Mouse (Mus musculus) myocyte (in vitro differentiated cells): ENCODE measurements at regions not wholly inside any gene's neighbourhood (a gene's known extent, or its start where the extent isn't known, plus 50 kb on each side); places are given as distances from the start of the nearest gene placed in this dataset.

ENCODE experiments used
- H3K27me3 ChIP-seq: one replicate; pipeline ENCODE4 v1.6.1; 2011; ENCODE audit not compliant: control insufficient read depth, insufficient read depth, insufficient read length
- H3K36me3 ChIP-seq: one replicate; pipeline ENCODE4 v1.6.1; 2011; ENCODE audit not compliant: control insufficient read depth, insufficient read depth
- H3K4me2 ChIP-seq: one replicate; pipeline ENCODE4 v1.6.1; 2011; ENCODE audit warnings: low read depth, control low read depth
- H3K4me3 ChIP-seq: one replicate; pipeline ENCODE4 v1.5.1; 2011; ENCODE audit warnings: mild to moderate bottlenecking, control low read depth, moderate library complexity
- H3K79me2 ChIP-seq: one replicate; pipeline ENCODE4 v1.6.1; 2011; ENCODE audit not compliant: control insufficient read depth, insufficient read depth
- H3ac ChIP-seq: one replicate; pipeline ENCODE4 v1.6.1; 2011; ENCODE audit not compliant: control insufficient read depth, insufficient read length
- CEBPB ChIP-seq: IDR thresholded peaks from 2 replicates; pipeline ENCODE4 v1.6.1; 2011; ENCODE audit warnings: mild to moderate bottlenecking, moderate library complexity; ENCODE audit not compliant: poor library complexity, insufficient read depth, severe bottlenecking
- E2F4 ChIP-seq: IDR thresholded peaks from one replicate; pipeline ENCODE4 v1.6.1; 2011; ENCODE audit warnings: mild to moderate bottlenecking, control low read depth, moderate library complexity; ENCODE audit not compliant: insufficient read depth
- MAX ChIP-seq: IDR thresholded peaks from one replicate; pipeline ENCODE4 v1.6.1; 2011; ENCODE audit warnings: low read depth, mild to moderate bottlenecking, control low read depth
- MYOD1 ChIP-seq, 3 experiments: IDR thresholded peaks; one replicate each; pipeline ENCODE4 v1.6.1; 2011; ENCODE audit warnings: control low read depth in 2 of 3, low read depth in 2 of 3, mild to moderate bottlenecking in 2 of 3, moderate library complexity in 1 of 3; ENCODE audit not compliant: insufficient read length in 2 of 3, control insufficient read depth in 1 of 3
- MYOG ChIP-seq, 3 experiments: IDR thresholded peaks; one replicate each; pipeline ENCODE4 v1.6.1; 2011; ENCODE audit warnings: control low read depth in 2 of 3, low read depth in 2 of 3, mild to moderate bottlenecking in 2 of 3; ENCODE audit not compliant: insufficient read length in 2 of 3, control insufficient read depth in 1 of 3, insufficient read depth in 1 of 3
- POLR2A ChIP-seq: IDR thresholded peaks from one replicate; pipeline ENCODE4 v1.6.1; 2011; ENCODE audit warnings: low read depth, mild to moderate bottlenecking, control low read depth, moderate library complexity; ENCODE audit not compliant: insufficient read length
- POLR2AphosphoS2 ChIP-seq: IDR thresholded peaks from one replicate; pipeline ENCODE4 v1.6.1; 2011; ENCODE audit warnings: low read depth, control low read depth; ENCODE audit not compliant: insufficient read length
- REST ChIP-seq: IDR thresholded peaks from one replicate; pipeline ENCODE4 v1.6.1; 2011; ENCODE audit warnings: mild to moderate bottlenecking, control low read depth, moderate library complexity; ENCODE audit not compliant: insufficient read depth, insufficient read length
- SRF ChIP-seq: IDR thresholded peaks from one replicate; pipeline ENCODE4 v1.6.1; 2011; ENCODE audit warnings: low read depth; ENCODE audit not compliant: control insufficient read depth, insufficient read length
- TCF12 ChIP-seq: IDR thresholded peaks from one replicate; pipeline ENCODE4 v1.6.1; 2011; ENCODE audit warnings: mild to moderate bottlenecking, control low read depth; ENCODE audit not compliant: poor library complexity, insufficient read depth, severe bottlenecking
- TCF3 ChIP-seq: IDR thresholded peaks from one replicate; pipeline ENCODE4 v1.6.1; 2011; ENCODE audit warnings: low read depth, control low read depth; ENCODE audit not compliant: insufficient read length
- USF1 ChIP-seq: IDR thresholded peaks from one replicate; pipeline ENCODE4 v1.6.1; 2011; ENCODE audit warnings: low read depth, mild to moderate bottlenecking, control low read depth, moderate library complexity

GRCm38 (mm10) chr13:99847531-99847930 lies 53.4 kb downstream of the Cartpt start:
- H3K79me2 ChIP-seq: no peaks in the 10 kb centered on the region
- H3K27me3 ChIP-seq: no peaks in the 10 kb centered on the region
- no peak overlapping the region for H3K4me3 ChIP-seq
- H3K36me3 ChIP-seq: no peaks in the 10 kb centered on the region
- H3ac ChIP-seq: no peak overlapping the region
- TF ChIP-seq TCF12 (no peak), TCF3 (no peak), USF1 (no peak), REST (no peak), POLR2AphosphoS2 (no peak), POLR2A (no peak), E2F4 (no peak), MYOD1 (IDR thresholded peaks at IDR 0.05; ENCODE audit: control insufficient read depth in 1 of 3, insufficient read length in 2 of 3, low read depth in 2 of 3) (no peak), CEBPB (no peak), MAX (no peak), MYOG (IDR thresholded peaks at IDR 0.05; ENCODE audit: control insufficient read depth in 1 of 3, insufficient read depth in 1 of 3, insufficient read length in 2 of 3, low read depth in 2 of 3) (no peak), SRF (no peak)
- H3K4me2 ChIP-seq: no peak overlapping the region

- H3K4me3 ChIP-seq: no peak overlapping the region
- no peaks in the 10 kb centered on the region for H3K27me3 ChIP-seq
Observed at GRCm38 (mm10) chr13:99842626-99843025, 58.3 kb downstream of the Cartpt start.

GRCm38 (mm10) chr13:99839446-99839845 lies 61.4 kb downstream of the Cartpt start:
- TF ChIP-seq MAX (no peak), TCF3 (no peak), TCF12 (no peak), SRF (no peak), E2F4 (no peak), POLR2A (no peak), MYOD1 (IDR thresholded peaks at IDR 0.05; ENCODE audit: control insufficient read depth in 1 of 3, insufficient read length in 2 of 3, low read depth in 2 of 3) (no peak), USF1 (no peak), MYOG (IDR thresholded peaks at IDR 0.05; ENCODE audit: control insufficient read depth in 1 of 3, insufficient read depth in 1 of 3, insufficient read length in 2 of 3, low read depth in 2 of 3) (no peak), REST (no peak), CEBPB (no peak)
- Histone ChIP-seq H3K4me3 (no peak overlapping the region), H3ac (no peak overlapping the region), H3K4me2 (no peak overlapping the region), H3K36me3 (no peaks in the 10 kb centered on the region), H3K27me3 (no peaks in the 10 kb centered on the region), H3K79me2 (no peaks in the 10 kb centered on the region)

More at GRCm38 (mm10) chr13:99842626-99843025, 58.3 kb downstream of the Cartpt start:
- Histone ChIP-seq H3K79me2 (no peaks in the 10 kb centered on the region), H3K36me3 (no peaks in the 10 kb centered on the region), H3ac (no peak overlapping the region), H3K4me2 (no peak overlapping the region)
- TF ChIP-seq TCF12 (no peak), SRF (no peak), MYOD1 (IDR thresholded peaks at IDR 0.05; ENCODE audit: control insufficient read depth in 1 of 3, insufficient read length in 2 of 3, low read depth in 2 of 3) (no peak), E2F4 (no peak), POLR2A (no peak), MYOG (IDR thresholded peaks at IDR 0.05; ENCODE audit: control insufficient read depth in 1 of 3, insufficient read depth in 1 of 3, insufficient read length in 2 of 3, low read depth in 2 of 3) (no peak), USF1 (no peak), TCF3 (no peak), CEBPB (no peak), POLR2AphosphoS2 (no peak), MAX (no peak)

GRCm38 (mm10) chr13:99837772-99838425 lies 63.0 kb downstream of the Cartpt start:
- Histone ChIP-seq H3K36me3 (no peaks in the 10 kb centered on the region), H3K27me3 (no peaks in the 10 kb centered on the region), H3ac (no peak overlapping the region), H3K79me2 (no peaks in the 10 kb centered on the region), H3K4me2 (no peak overlapping the region), H3K4me3 (no peak overlapping the region)
- TF ChIP-seq USF1 (no peak), SRF (no peak), CEBPB (no peak), MYOD1 (IDR thresholded peaks at IDR 0.05; ENCODE audit: control insufficient read depth in 1 of 3, insufficient read length in 2 of 3, low read depth in 2 of 3) (no peak), MAX (no peak), POLR2A (no peak), E2F4 (no peak), TCF3 (no peak)
